Mouse (Mus musculus) T-helper 1 cell (primary cell): ENCODE data around the gene Itgal.
"Not testable (repeated sequence)": the region's sequence is repeated elsewhere in the genome, so short reads cannot be mapped to it uniquely, and the experiment has no call there.

Source experiments
- in situ Hi-C: fragments of 300-600 bp; cut with MboI, MseI; formaldehyde crosslinking; loops from one replicate; pipeline ENCODE4 v1.15.1; 2025; ENCODE audit warnings: high pct_unique_total_duplicates

The Itgal gene

GRCm38 (mm10) chr7:127296098-127296497 lies at the start of gene Itgal:
Gene Itgal, plus strand, starts transcription at chr7:127296260.
- in situ Hi-C loops: no loop called here

GRCm38 (mm10) chr7:127250511-127250910 lies 45.5 kb upstream of the Itgal start:
- in situ Hi-C loops: not testable (repeated sequence)

GRCm38 (mm10) chr7:127252414-127252813 lies 43.6 kb upstream of the Itgal start:
- in situ Hi-C loops: no loop called here

- in situ Hi-C loops: no loop called here
Measured at GRCm38 (mm10) chr7:127253341-127253740, 42.7 kb upstream of the Itgal start.

GRCm38 (mm10) chr7:127253821-127254769 lies 42.0 kb upstream of the Itgal start:
- in situ Hi-C loops: no loop called here

GRCm38 (mm10) chr7:127255008-127255407 lies 41.1 kb upstream of the Itgal start:
- in situ Hi-C loops: no loop called here

GRCm38 (mm10) chr7:127255965-127256364 lies 40.1 kb upstream of the Itgal start:
- in situ Hi-C loops: no loop called here

GRCm38 (mm10) chr7:127256518-127256917 lies 39.5 kb upstream of the Itgal start:
- in situ Hi-C loops: no loop called here

GRCm38 (mm10) chr7:127259186-127259905 lies 36.7 kb upstream of the Itgal start:
- in situ Hi-C loops: no loop called here

- in situ Hi-C loops: no loop called here
Measured at GRCm38 (mm10) chr7:127260309-127261111, 35.5 kb upstream of the Itgal start, which contains the start of gene Dctpp1. Gene Dctpp1, minus strand, starts transcription at chr7:127260709.

GRCm38 (mm10) chr7:127262218-127262961 lies 33.7 kb upstream of the Itgal start:
- in situ Hi-C loops: no loop called here

- in situ Hi-C loops: no loop called here
Measured at GRCm38 (mm10) chr7:127263526-127263925, 32.5 kb upstream of the Itgal start.

- in situ Hi-C loops: no loop called here
Measured at GRCm38 (mm10) chr7:127270256-127270655, 25.8 kb upstream of the Itgal start.

- in situ Hi-C loops: no loop called here
Measured at GRCm38 (mm10) chr7:127270666-127271065, 25.4 kb upstream of the Itgal start.

GRCm38 (mm10) chr7:127271093-127271492 lies 25.0 kb upstream of the Itgal start:
- in situ Hi-C loops: no loop called here

- in situ Hi-C loops: no loop called here
Measured at GRCm38 (mm10) chr7:127272566-127272965, 23.5 kb upstream of the Itgal start.

- in situ Hi-C loops: no loop called here
Measured at GRCm38 (mm10) chr7:127273118-127273923, 22.7 kb upstream of the Itgal start.

GRCm38 (mm10) chr7:127273925-127274789 lies 21.9 kb upstream of the Itgal start, which contains the start of gene Sephs2:
Gene Sephs2, minus strand, starts transcription at chr7:127274055.
- in situ Hi-C loops: no loop called here

GRCm38 (mm10) chr7:127276519-127276961 lies 19.5 kb upstream of the Itgal start:
- in situ Hi-C loops: no loop called here
